Mouse (Mus musculus) forebrain, postnatal 0 days (tissue): ENCODE data around the gene Sdhd. TPM values are rescaled to one million over a fixed set of nuclear protein-coding genes. Genes with fewer than 3 reads are reported as not detected.
A peak's percentile ranks its signal among the peaks of the same experiment; 100 is the strongest.

Experiments used
- ATAC-seq: fragments of 200-750 bp; cut with Nextera tagmentation; 2 replicates; pipeline ENCODE4 v1.8.0; 2017; ENCODE audit warnings: mild to moderate bottlenecking, moderate library complexity
- DNase-seq: peaks from one replicate; pipeline ENCODE4 v3.0.0-alpha.2; 2015
- H3K27ac ChIP-seq: fragments of 300-500 bp; sonication (generic); 2 replicates; pipeline ENCODE4 v1.5.1; 2014; ENCODE audit warnings: low read depth, mild to moderate bottlenecking, antibody characterized with exemption, low read length, moderate library complexity, mixed read lengths
- H3K27me3 ChIP-seq: fragments of 300-500 bp; sonication (generic); 2 replicates; pipeline ENCODE4 v1.6.1; 2014; ENCODE audit warnings: mild to moderate bottlenecking, low read length, mixed read lengths; ENCODE audit not compliant: insufficient read depth
- H3K36me3 ChIP-seq: fragments of 300-500 bp; sonication (generic); 2 replicates; pipeline ENCODE4 v1.6.1; 2014; ENCODE audit warnings: mild to moderate bottlenecking, moderate library complexity; ENCODE audit not compliant: insufficient read depth
- H3K4me1 ChIP-seq: fragments of 300-500 bp; sonication (generic); 2 replicates; pipeline ENCODE4 v1.6.1; 2014; ENCODE audit warnings: antibody characterized with exemption; ENCODE audit not compliant: insufficient read depth
- H3K4me2 ChIP-seq: fragments of 300-500 bp; sonication (generic); 2 replicates; pipeline ENCODE4 v1.6.1; 2014; ENCODE audit warnings: low read depth, mild to moderate bottlenecking, moderate library complexity
- H3K4me3 ChIP-seq: fragments of 300-500 bp; sonication (generic); 2 replicates; pipeline ENCODE4 v1.5.1; 2014; ENCODE audit warnings: low read depth, low read length, mixed read lengths
- H3K9ac ChIP-seq: fragments of 300-500 bp; sonication (generic); 2 replicates; pipeline ENCODE4 v1.6.1; 2014; ENCODE audit warnings: mild to moderate bottlenecking
- H3K9me3 ChIP-seq: fragments of 300-500 bp; sonication (generic); 2 replicates; pipeline ENCODE4 v1.6.1; 2016; ENCODE audit warnings: low read length
- CTCF ChIP-seq: sonication (generic); IDR thresholded peaks from 2 replicates; pipeline ENCODE4 v1.5.1; 2016; ENCODE audit warnings: antibody characterized with exemption, control low read depth, low read depth
- WGBS: fragments of 180-500 bp; shearing (Covaris S2); extraction: QIAGEN DNeasy Blood & Tissue Kit; methylation state at CpG from one replicate; pipeline ENCODE4 v1.1.7; 2014; 5-methylcytosine and 5-hydroxymethylcytosine counted together
- polyA plus RNA-seq: library from polyadenylated mRNA; unstranded; fragments of >200 nt; fragmentation: Nextera tagmentation; extraction: Ambion mirVana; gene quantifications from 2 replicates; pipeline ENCODE4 v1.2.1, GENCODE M21; 2015
- total RNA-seq: library from RNA; depleted of rRNA; stranded (reverse); fragments of >200 nt; gene quantifications from 2 replicates; pipeline ENCODE4 v1.2.3, GENCODE M21; 2014

The Sdhd gene
- total and polyA plus RNA-seq, 2 experiments from 2014 or later: 168 to 279 TPM

DNA sequence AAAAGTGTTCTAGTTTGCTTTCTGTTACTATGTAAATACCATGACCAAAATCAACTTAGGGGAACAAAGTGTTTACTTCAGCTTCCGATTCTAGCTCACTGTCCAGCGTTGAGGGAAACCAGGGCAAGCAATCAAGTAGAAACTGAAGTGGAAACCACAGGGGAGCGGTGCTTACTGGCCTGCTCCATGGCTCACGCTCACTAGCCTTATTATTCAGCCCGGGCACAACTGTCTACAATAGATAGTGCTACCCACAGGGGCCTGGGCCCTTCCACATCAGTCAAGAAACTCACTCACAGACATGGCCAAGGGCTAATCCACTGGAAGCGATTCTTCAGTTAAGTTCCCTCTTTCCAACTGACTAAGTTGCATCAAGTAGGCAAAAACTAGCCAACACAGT is 2.1 kb downstream of the Sdhd start:
- ATAC-seq: no peak
- H3K4me2 ChIP-seq: no peak overlapping the region
- no peak for TF ChIP-seq CTCF
- peaks cover 35% of the 10 kb centered on the region for H3K36me3 ChIP-seq
- WGBS: 84% methylated on average over 6 of the region's 6 CpGs
- H3K9me3 ChIP-seq: no peaks in the 10 kb centered on the region
- H3K4me3 ChIP-seq: no peak overlapping the region
- no peak overlapping the region for H3K9ac ChIP-seq
- peaks cover 13% of the 10 kb centered on the region for H3K4me1 ChIP-seq
- no peaks in the 10 kb centered on the region for H3K27me3 ChIP-seq
- no peak overlapping the region for H3K27ac ChIP-seq
- DNase-seq: no peak

- WGBS: 93% methylated on average over 8 of the region's 8 CpGs
- TF ChIP-seq CTCF: no peak
- Histone ChIP-seq H3K4me3 (no peak overlapping the region), H3K4me1 (no peaks in the 10 kb centered on the region), H3K27me3 (no peaks in the 10 kb centered on the region), H3K9ac (no peak overlapping the region), H3K9me3 (no peaks in the 10 kb centered on the region), H3K4me2 (no peak overlapping the region), H3K27ac (no peak overlapping the region), H3K36me3 (peaks cover 54% of the 10 kb centered on the region)
- DNase-seq (no peak), ATAC-seq (no peak)
These were observed 6.6 kb downstream of the Sdhd start for GRCm38 (mm10) chr9:50596973-50597372.

GRCm38 (mm10) chr9:50594794-50595417 is 8.7 kb downstream of the Sdhd start:
- TF ChIP-seq CTCF: no peak
- Histone ChIP-seq H3K9me3 (no peaks in the 10 kb centered on the region), H3K27me3 (no peaks in the 10 kb centered on the region), H3K27ac (no peak overlapping the region), H3K4me3 (no peak overlapping the region), H3K4me1 (no peaks in the 10 kb centered on the region), H3K9ac (no peak overlapping the region), H3K36me3 (peaks cover 48% of the 10 kb centered on the region), H3K4me2 (no peak overlapping the region)
- 80% methylated on average over 12 of the region's 12 CpGs for WGBS
- ATAC-seq (no peak), DNase-seq (no peak)

DNA sequence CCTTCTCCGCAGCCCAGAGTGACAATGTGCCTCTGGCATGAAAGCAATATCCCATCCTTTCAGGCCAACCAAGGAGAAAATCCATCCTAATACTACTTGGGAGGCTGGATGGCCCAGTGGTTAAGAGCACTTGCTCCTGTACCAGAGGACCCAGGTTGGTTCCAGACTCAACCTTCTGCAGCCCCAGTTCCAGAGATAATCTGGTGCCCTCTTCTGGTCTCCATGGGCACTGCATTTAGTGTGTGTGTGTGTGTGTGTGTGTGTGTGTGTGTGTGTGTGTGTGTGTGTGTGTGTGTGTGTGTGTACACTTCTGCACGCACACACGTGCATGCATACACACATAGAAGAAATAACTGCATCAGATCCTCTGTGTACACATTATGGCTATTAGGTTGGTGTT is 10.1 kb downstream of the Sdhd start:
- DNase-seq (peak; percentile 10), ATAC-seq (no peak)
- no peaks in the 10 kb centered on the region for H3K27me3 ChIP-seq
- H3K36me3 ChIP-seq: peaks cover 39% of the 10 kb centered on the region
- no peaks in the 10 kb centered on the region for H3K4me1 ChIP-seq
- H3K9me3 ChIP-seq: no peaks in the 10 kb centered on the region
- no peak overlapping the region for H3K4me2 ChIP-seq
- no peak overlapping the region for H3K9ac ChIP-seq
- TF ChIP-seq CTCF: peak; percentile 62
- WGBS: 65% methylated on average over 3 of the region's 3 CpGs
- no peak overlapping the region for H3K4me3 ChIP-seq
- no peak overlapping the region for H3K27ac ChIP-seq

- Histone ChIP-seq H3K27ac (no peak overlapping the region), H3K4me2 (no peak overlapping the region), H3K36me3 (peaks cover 33% of the 10 kb centered on the region), H3K9me3 (no peaks in the 10 kb centered on the region), H3K27me3 (no peaks in the 10 kb centered on the region), H3K4me3 (no peak overlapping the region), H3K4me1 (no peaks in the 10 kb centered on the region), H3K9ac (no peak overlapping the region)
- ATAC-seq (no peak), DNase-seq (no peak)
- WGBS: 88% methylated on average over 9 of the region's 9 CpGs
- TF ChIP-seq CTCF: no peak
These were observed 10.7 kb downstream of the Sdhd start for GRCm38 (mm10) chr9:50592955-50593354.

- no peak for TF ChIP-seq CTCF
- WGBS: 70% methylated on average over 10 of the region's 10 CpGs
- H3K9me3 ChIP-seq: no peaks in the 10 kb centered on the region
These were observed 12.6 kb downstream of the Sdhd start for GRCm38 (mm10) chr9:50590856-50591518.

GRCm38 (mm10) chr9:50586955-50587354 is 16.7 kb downstream of the Sdhd start:
- TF ChIP-seq CTCF: no peak
- Histone ChIP-seq H3K9ac (no peak overlapping the region), H3K4me3 (no peak overlapping the region), H3K27ac (no peak overlapping the region), H3K4me1 (no peaks in the 10 kb centered on the region), H3K9me3 (no peaks in the 10 kb centered on the region), H3K27me3 (no peaks in the 10 kb centered on the region), H3K4me2 (no peak overlapping the region), H3K36me3 (no peaks in the 10 kb centered on the region)
- DNase-seq (no peak), ATAC-seq (no peak)
- 82% methylated on average over 4 of the region's 4 CpGs for WGBS

More at GRCm38 (mm10) chr9:50590856-50591518, 12.6 kb downstream of the Sdhd start:
- Histone ChIP-seq H3K4me2 (no peak overlapping the region), H3K4me1 (no peaks in the 10 kb centered on the region), H3K27ac (no peak overlapping the region), H3K36me3 (peaks cover 15% of the 10 kb centered on the region), H3K27me3 (no peaks in the 10 kb centered on the region), H3K9ac (no peak overlapping the region), H3K4me3 (no peak overlapping the region)
- DNase-seq: no peak
- no peak for ATAC-seq
